Comparison of ENCODE assay signal across 8 mouse cellular contexts in genomic region chrX:7750432-7751116, GRCm38 (mm10). TPM values are rescaled to one million over a fixed set of nuclear protein-coding genes. Genes with fewer than 3 reads are reported as not detected.
DNase-seq lines count a peak whose midpoint lies in the region; ATAC-seq and TF ChIP-seq lines count a peak whose summit lies in the region.

Ccdc120 (minus strand) TSS chrX:7750905.

- ATAC-seq in hindbrain, postnatal 0 days, result peak; percentile 90
- ATAC-seq in megakaryocyte-erythroid progenitor cell, adult 5-6 weeks (replicated peaks; ENCODE audit: low FRiP score, low TSS enrichment, poor library complexity, severe bottlenecking), result peak; percentile 37; the same call in 1 of the 2 replicates
- peak; percentile 78; the same call in 1 of the 2 replicates for ATAC-seq in stomach, embryonic 14.5 days (ENCODE audit: insufficient number of reproducible peaks, insufficient read depth, low FRiP score, low read depth)

- H3K4me1 ChIP-seq in cerebellum, adult 2 months (ENCODE audit: control insufficient read depth, insufficient read depth, low read length), result no peaks in the 10 kb centered on the region; the same call in 1 of the 2 replicates
- no peaks in the 10 kb centered on the region for H3K4me1 ChIP-seq in hindbrain, postnatal 0 days (ENCODE audit: insufficient read depth, low read length)
- no peaks in the 10 kb centered on the region for H3K4me1 ChIP-seq in stomach, embryonic 14.5 days (ENCODE audit: control insufficient read depth, insufficient read depth, low read length)

- no peak for TF ChIP-seq POLR2A in cerebellum, adult 2 months (IDR thresholded peaks at IDR 0.05; ENCODE audit: borderline replicate concordance, insufficient read depth, low read length)

- TF ChIP-seq CTCF in cerebellum, adult 2 months (IDR thresholded peaks at IDR 0.05; ENCODE audit: borderline replicate concordance, insufficient read depth, low read depth, low read length), result no peak
- no peak for TF ChIP-seq CTCF in hindbrain, postnatal 0 days (IDR thresholded peaks at IDR 0.05; ENCODE audit: low read depth)

- 7% methylated on average over 34 of the region's 56 CpGs for WGBS in cerebellum, adult 2 months
- 19% methylated on average over 47 of the region's 56 CpGs for WGBS in hindbrain, postnatal 0 days
- WGBS in stomach, embryonic 14.5 days, result 14% methylated on average over 56 of the region's 56 CpGs

- H3K9ac ChIP-seq in hindbrain, postnatal 0 days (replicated peaks; ENCODE audit: low read length), result peak within 1 kb of the TSS; percentile 67
- peak within 1 kb of the TSS; percentile 46 for H3K9ac ChIP-seq in stomach, embryonic 14.5 days (replicated peaks; ENCODE audit: low read depth, low read length)

- intact Hi-C loops in left cerebral cortex, postnatal 14 days (cut with DNase I), result no loop called here

- peak within 1 kb of the TSS; percentile 56 for H3K4me2 ChIP-seq in hindbrain, postnatal 0 days (ENCODE audit: low read depth, low read length)
- peak within 1 kb of the TSS; percentile 47 for H3K4me2 ChIP-seq in stomach, embryonic 14.5 days (replicated peaks; ENCODE audit: low read depth, low read length)

- H3K9me3 ChIP-seq in hindbrain, postnatal 0 days (ENCODE audit: low read length), result no peaks in the 10 kb centered on the region
- H3K9me3 ChIP-seq in stomach, embryonic 14.5 days (ENCODE audit: control insufficient read depth, low read depth, low read length), result no peaks in the 10 kb centered on the region

- H3K4me3 ChIP-seq in cerebellum, adult 2 months (replicated peaks; ENCODE audit: insufficient read depth, low read depth, low read length), result peak within 1 kb of the TSS; percentile 75
- H3K4me3 ChIP-seq in hindbrain, postnatal 0 days (ENCODE audit: low read length), result peak within 1 kb of the TSS; percentile 61
- peak within 1 kb of the TSS; percentile 54 for H3K4me3 ChIP-seq in stomach, embryonic 14.5 days (ENCODE audit: low read depth, low read length)

- H3K27ac ChIP-seq in cerebellum, adult 2 months (ENCODE audit: insufficient read depth, low read length), result peak within 1 kb of the TSS; percentile 55; the same call in 1 of the 2 replicates
- peak within 1 kb of the TSS; percentile 58; the same call in 1 of the 2 replicates for H3K27ac ChIP-seq in hindbrain, postnatal 0 days
- H3K27ac ChIP-seq in stomach, embryonic 14.5 days (ENCODE audit: low read length), result no peak within 1 kb of the TSS

- no peaks in the 10 kb centered on the region for H3K36me3 ChIP-seq in hindbrain, postnatal 0 days (ENCODE audit: insufficient read depth, low read length)
- H3K36me3 ChIP-seq in stomach, embryonic 14.5 days (ENCODE audit: control insufficient read depth, insufficient read depth, low read length), result no peaks in the 10 kb centered on the region

- no peaks in the 10 kb centered on the region for H3K27me3 ChIP-seq in cerebellum, adult 2 months (ENCODE audit: control insufficient read depth, insufficient read depth, low read length)
- no peaks in the 10 kb centered on the region for H3K27me3 ChIP-seq in hindbrain, postnatal 0 days (ENCODE audit: insufficient read depth, low read length)
- H3K27me3 ChIP-seq in stomach, embryonic 14.5 days (ENCODE audit: control insufficient read depth, insufficient read depth, low read length), result no peaks in the 10 kb centered on the region

- peak; percentile 64 for DNase-seq in layer of hippocampus, adult 11-12 months (ENCODE audit: low spot score)
- no peak for DNase-seq in layer of hippocampus, adult 9-10 months (ENCODE audit: low spot score)
- peak; percentile 83 to 85 for DNase-seq in cerebellum, adult 2 months
- peak; percentile 80 for DNase-seq in forelimb bud, embryonic 11.5 days (ENCODE audit: low read depth, low spot score)
- DNase-seq in hindbrain, postnatal 0 days (ENCODE audit: low spot score), result peak; percentile 93
- DNase-seq in left cerebral cortex, postnatal 14 days (ENCODE audit: low spot score in 2 of 2), result peak; percentile 63 to 76

RNA-seq across cellular contexts. Expression of gene Ccdc120, which starts in this region (rescaled TPM):
- polyA plus RNA-seq in cerebellum, adult 2 months (2012; rRNA removed), result 68.3 and 82.6 TPM in 2 replicates
- total RNA-seq in hindbrain, postnatal 0 days (2014; rRNA removed), result 183 and 387 TPM in 2 replicates
- polyA plus RNA-seq in hindbrain, postnatal 0 days (2015; fragmentation: Nextera tagmentation; extraction: Ambion mirVana), result 47.6 and 53.3 TPM in 2 replicates
- total RNA-seq in left cerebral cortex, postnatal 14 days (2021), result 10 to 100 TPM; 23.1 to 23.8 TPM
- total RNA-seq in megakaryocyte-erythroid progenitor cell, adult 5-6 weeks (2014; fragmentation: Nextera tagmentation), result 0.74 and 2.3 TPM in 2 replicates
- total RNA-seq in megakaryocyte-erythroid progenitor cell, adult 5-6 weeks (2017), result 1.4 and 2.2 TPM in 2 replicates
- 18.5 and 24.6 TPM in 2 replicates for polyA plus RNA-seq in stomach, embryonic 14.5 days (2014; fragmentation: Nextera tagmentation; extraction: Ambion mirVana)

Comparison
In these comparisons a context has a peak if more than half of its experiments do, and no peak if none do; other contexts are left out.
1. RNA of gene Ccdc120 (total RNA-seq): 183 to 387 TPM in hindbrain, postnatal 0 days and 23.1 to 23.8 TPM in left cerebral cortex, postnatal 14 days; 0.74 to 2.3 TPM in megakaryocyte-erythroid progenitor cell, adult 5-6 weeks; every median in the first group is over 4 times any median in the second.
2. ATAC-seq: peak in every context shown above with its lines; median percentile 90 in hindbrain, postnatal 0 days; 78 in stomach, embryonic 14.5 days; 37 in megakaryocyte-erythroid progenitor cell, adult 5-6 weeks.
3. Peak in every context shown above with its lines, with median percentiles within 50 percentile points of each other: H3K4me3 ChIP-seq.